Mouse (Mus musculus) intestine, postnatal 0 days (tissue): Measurements from ENCODE around the gene Haspin. TPM values are rescaled to one million over a fixed set of nuclear protein-coding genes. Genes with fewer than 3 reads are reported as not detected.

Experiments
- ATAC-seq: fragments of 200-750 bp; cut with Nextera tagmentation; 2 replicates; pipeline ENCODE4 v1.8.0; 2017; ENCODE audit warnings: mild to moderate bottlenecking, moderate TSS enrichment, moderate library complexity
- H3K27ac ChIP-seq: fragments of 300-500 bp; sonication (generic); 2 replicates; pipeline ENCODE4 v1.5.1; 2014; ENCODE audit warnings: mild to moderate bottlenecking, low read depth, low read length, moderate library complexity
- H3K27me3 ChIP-seq: fragments of 300-500 bp; sonication (generic); replicated peaks from 2 replicates; pipeline ENCODE4 v1.6.1; 2014; ENCODE audit warnings: low read length, mixed read lengths; ENCODE audit not compliant: control insufficient read depth, insufficient read depth
- H3K36me3 ChIP-seq: fragments of 300-500 bp; sonication (generic); 2 replicates; pipeline ENCODE4 v1.6.1; 2014; ENCODE audit warnings: mild to moderate bottlenecking, moderate library complexity; ENCODE audit not compliant: control insufficient read depth, insufficient read depth
- H3K4me1 ChIP-seq: fragments of 300-500 bp; sonication (generic); replicated peaks from 2 replicates; pipeline ENCODE4 v1.6.1; 2014; ENCODE audit warnings: antibody characterized with exemption, low read length, mixed read lengths; ENCODE audit not compliant: control insufficient read depth, insufficient read depth
- H3K4me2 ChIP-seq: fragments of 300-500 bp; sonication (generic); replicated peaks from 2 replicates; pipeline ENCODE4 v1.6.1; 2014; ENCODE audit warnings: low read depth, mild to moderate bottlenecking, moderate library complexity
- H3K4me3 ChIP-seq: fragments of 300-500 bp; sonication (generic); 2 replicates; pipeline ENCODE4 v1.5.1; 2014; ENCODE audit warnings: low read depth, low read length
- H3K9ac ChIP-seq: fragments of 300-500 bp; sonication (generic); 2 replicates; pipeline ENCODE4 v1.6.1; 2014; ENCODE audit warnings: mild to moderate bottlenecking, low read depth, low read length
- H3K9me3 ChIP-seq: fragments of 300-500 bp; sonication (generic); 2 replicates; pipeline ENCODE4 v1.6.1; 2016; ENCODE audit warnings: mixed run types; ENCODE audit not compliant: control insufficient read depth
- CTCF ChIP-seq: sonication (generic); IDR thresholded peaks from 2 replicates; pipeline ENCODE4 v1.5.1; 2016; ENCODE audit warnings: low read depth, mild to moderate bottlenecking, control low read depth, antibody characterized with exemption, moderate library complexity
- WGBS: fragments of 180-500 bp; shearing (Covaris S2); extraction: QIAGEN DNeasy Blood & Tissue Kit; methylation state at CpG from one replicate; pipeline ENCODE4 v1.1.7; 2014; 5-methylcytosine and 5-hydroxymethylcytosine counted together
- polyA plus RNA-seq: library from polyadenylated mRNA; unstranded; fragments of >200 nt; fragmentation: Nextera tagmentation; extraction: Ambion mirVana; gene quantifications from 2 replicates; pipeline ENCODE4 v1.2.1, GENCODE M21; 2015

Gene Haspin
- polyA plus RNA-seq, 1 experiment from 2014 or later: 5.7 TPM

DNA sequence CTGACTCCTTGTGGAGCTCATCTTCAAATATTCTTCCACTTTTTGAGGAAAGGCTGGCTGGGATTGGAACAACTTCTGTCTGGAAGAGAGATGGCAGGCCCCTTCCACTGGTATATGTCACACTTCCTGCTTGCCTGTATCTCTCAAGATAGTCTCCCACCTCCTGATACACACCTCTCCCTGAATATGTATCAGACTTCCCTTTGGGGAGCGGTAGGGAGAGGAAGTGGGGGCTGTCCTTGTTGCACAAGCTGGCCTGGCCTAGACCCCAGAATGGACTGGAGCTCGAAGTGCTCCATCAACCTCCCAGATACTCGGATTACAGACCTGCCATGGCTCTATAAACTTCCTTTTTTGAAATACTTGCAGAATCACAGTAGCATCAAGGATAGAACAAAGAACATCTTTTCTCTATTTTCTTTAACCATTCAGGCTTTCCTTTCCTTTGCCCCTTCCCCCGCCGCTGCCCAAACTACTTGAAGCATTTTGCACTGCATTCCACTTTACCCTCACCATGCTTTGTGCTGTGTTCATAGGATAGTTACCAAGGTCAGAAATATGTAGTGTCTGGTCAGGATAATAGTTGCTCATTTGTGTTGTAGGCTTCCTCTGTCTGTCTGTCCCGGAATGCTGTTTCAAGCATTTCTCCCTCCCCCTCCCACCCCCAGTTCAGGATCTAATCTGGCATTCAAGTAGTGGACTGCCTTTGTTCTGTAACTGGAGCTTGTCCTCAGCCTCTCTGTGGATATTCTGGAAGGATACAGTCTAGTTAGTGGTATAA is 50.2 kb downstream of the Haspin start:
- Histone ChIP-seq H3K4me1 (peaks cover 10% of the 10 kb centered on the region; the same call in 1 of the 2 replicates), H3K9ac (no peak overlapping the region), H3K4me3 (no peak overlapping the region), H3K27me3 (no peaks in the 10 kb centered on the region), H3K36me3 (0 out of 2 replicates have a peak, but pooled peaks cover 3% of the 10 kb centered on the region), H3K9me3 (no peaks in the 10 kb centered on the region), H3K4me2 (no peak overlapping the region), H3K27ac (no peak overlapping the region)
- WGBS: 74% methylated on average over 6 of the region's 6 CpGs
- TF ChIP-seq CTCF: no peak
- ATAC-seq: no peak

Other genes with a start within 250 kb of the Haspin start
- gene Atp2a3, start 177.1 kb downstream of the Haspin start, polyA plus RNA-seq: 16.2 and 16.7 TPM in 2 replicates
- 3.4 and 4.1 TPM in 2 replicates for gene P2rx1, start 139.2 kb downstream of the Haspin start, polyA plus RNA-seq
- 3.2 and 3.5 TPM in 2 replicates for gene Camkk1, start 119.3 kb downstream of the Haspin start, polyA plus RNA-seq
- gene Ncbp3, start 90.5 kb downstream of the Haspin start, polyA plus RNA-seq: 3.4 and 4.6 TPM in 2 replicates
- 0.30 and 0.31 TPM in 2 replicates for gene Itgae, start 47.7 kb downstream of the Haspin start, polyA plus RNA-seq
- 0.04 and 0.08 TPM in 2 replicates for gene P2rx5, start 22.1 kb upstream of the Haspin start, polyA plus RNA-seq
- gene Emc6, start 38.7 kb upstream of the Haspin start, polyA plus RNA-seq: 114 and 120 TPM in 2 replicates
- gene Tax1bp3, start 38.8 kb upstream of the Haspin start, polyA plus RNA-seq: 215 and 217 TPM in 2 replicates
- 46.8 and 53.2 TPM in 2 replicates for gene Ctns, start 60.7 kb upstream of the Haspin start, polyA plus RNA-seq
- gene Shpk, start 61.2 kb upstream of the Haspin start, polyA plus RNA-seq: 21.3 and 26.3 TPM in 2 replicates
- 0.13 and 0.24 TPM in 2 replicates for gene Trpv1, start 96.0 kb upstream of the Haspin start, polyA plus RNA-seq
- gene Trpv3, start 129.1 kb upstream of the Haspin start, polyA plus RNA-seq: 0.16 and 0.27 TPM in 2 replicates
- 8.4 and 13.5 TPM in 2 replicates for gene Aspa, start 191.3 kb upstream of the Haspin start, polyA plus RNA-seq
- not detected in 2 replicates for gene Gm49340, start 191.4 kb upstream of the Haspin start, polyA plus RNA-seq
- gene Spata22, start 191.4 kb upstream of the Haspin start, polyA plus RNA-seq: 0.14 and 0.16 TPM in 2 replicates
- not detected in 2 replicates for gene Olfr20, start 212.5 kb upstream of the Haspin start, polyA plus RNA-seq
- not detected in 2 replicates for gene Olfr376, start 233.0 kb upstream of the Haspin start, polyA plus RNA-seq